Mouse (Mus musculus): ENCODE measurements at regions not wholly inside any gene's neighbourhood (a gene's known extent, or its start where the extent isn't known, plus 50 kb on each side); places are given as distances from the start of the nearest gene placed in this dataset.

DNA sequence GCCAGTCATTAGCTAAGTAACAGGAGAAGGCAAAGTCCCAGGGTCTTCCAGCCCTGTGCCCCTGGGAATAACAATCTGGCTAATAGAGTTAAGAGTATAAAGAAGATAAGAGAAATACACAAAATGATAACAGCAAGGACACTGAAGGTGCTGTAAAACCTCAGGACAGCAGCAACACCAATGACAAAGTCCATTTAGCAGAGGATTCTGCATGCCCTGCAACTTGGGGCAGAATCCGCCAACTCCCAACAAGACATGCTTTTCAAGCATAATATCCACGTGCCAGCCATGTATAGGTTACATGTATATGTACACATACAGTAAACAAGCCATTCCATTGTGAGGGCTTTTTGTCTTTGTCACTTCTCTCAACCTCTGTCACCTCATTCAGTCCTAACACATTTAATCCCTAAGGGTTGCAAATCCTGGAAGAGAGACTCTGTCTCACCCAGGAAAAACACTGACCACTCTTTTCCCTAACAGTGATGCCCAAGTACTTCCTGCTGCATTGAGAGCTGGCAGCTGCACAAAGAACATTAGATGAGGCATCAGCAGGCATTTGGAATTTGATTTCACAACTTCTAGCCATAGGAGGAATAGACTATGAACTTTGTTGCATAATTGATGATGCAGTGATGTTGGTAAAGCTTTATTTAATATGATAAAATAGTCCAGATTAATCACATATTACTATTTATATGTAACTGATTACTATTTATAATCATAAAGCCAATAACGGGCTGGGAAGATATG is 105.8 kb upstream of the Slc4a7 start:
- DNase-seq (ENCODE audit: low spot score), result no peak

DNA sequence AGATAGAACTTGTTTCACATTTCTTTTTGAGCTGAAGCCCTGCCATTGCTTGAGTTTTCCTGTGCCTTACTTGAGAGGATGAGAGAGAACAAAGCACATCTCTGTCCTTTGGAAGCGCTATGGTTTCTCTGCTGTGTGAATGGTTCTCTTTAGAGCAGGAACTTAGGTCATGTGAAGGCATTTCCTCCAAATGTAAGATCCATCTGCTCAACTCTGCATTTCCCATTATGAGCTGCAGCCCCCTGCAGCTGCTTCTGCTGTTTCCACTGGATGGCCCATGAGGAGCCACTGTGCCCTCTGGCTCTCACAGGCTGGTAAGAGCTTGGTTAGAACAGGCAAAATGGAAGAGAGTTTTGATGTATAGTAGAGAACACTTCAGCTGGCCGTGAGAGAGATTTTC is 102.5 kb upstream of the Slc4a7 start:
- DNase-seq (ENCODE audit: low spot score), result no peak

DNA sequence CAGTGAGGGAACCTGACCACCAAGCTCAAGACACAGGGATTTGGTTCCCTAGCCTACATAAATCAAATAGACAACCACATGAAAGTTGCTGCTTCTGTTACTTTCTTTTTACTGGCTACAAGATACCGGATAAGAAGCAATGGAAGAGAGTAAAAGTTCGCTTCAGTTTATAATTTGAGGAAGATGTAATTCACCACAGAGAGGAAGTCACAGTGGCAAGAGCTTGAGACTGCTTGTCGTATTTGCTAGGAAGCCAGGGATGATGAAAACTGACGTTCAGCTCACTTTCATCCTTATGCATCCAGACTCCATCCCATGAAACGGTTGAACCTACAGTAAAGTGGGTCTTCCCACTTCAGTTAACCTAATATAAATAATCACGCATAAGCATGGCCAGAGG is 102.1 kb upstream of the Slc4a7 start:
- no peak for DNase-seq (ENCODE audit: low spot score)

DNA sequence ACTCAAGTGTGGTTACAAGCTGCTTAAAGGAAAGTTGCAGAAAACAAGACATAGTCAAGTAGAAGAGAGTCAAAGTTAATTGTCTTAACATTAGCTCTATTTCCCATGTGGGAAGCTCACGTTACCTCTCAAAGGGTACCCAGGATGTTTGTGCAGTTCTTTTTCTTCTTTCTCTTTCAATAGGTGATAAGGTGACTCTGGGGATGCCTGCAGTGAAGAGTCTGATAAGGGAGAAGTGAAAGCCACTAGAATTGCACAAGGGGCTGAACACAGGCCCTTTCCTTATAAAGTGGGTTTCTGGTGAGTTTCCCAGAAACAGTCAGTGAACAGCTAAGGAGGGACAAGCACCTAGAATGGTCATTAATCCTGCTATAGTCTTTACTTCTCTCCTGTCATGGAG is 98.6 kb upstream of the Slc4a7 start:
- no peak for DNase-seq (ENCODE audit: low spot score)

DNA sequence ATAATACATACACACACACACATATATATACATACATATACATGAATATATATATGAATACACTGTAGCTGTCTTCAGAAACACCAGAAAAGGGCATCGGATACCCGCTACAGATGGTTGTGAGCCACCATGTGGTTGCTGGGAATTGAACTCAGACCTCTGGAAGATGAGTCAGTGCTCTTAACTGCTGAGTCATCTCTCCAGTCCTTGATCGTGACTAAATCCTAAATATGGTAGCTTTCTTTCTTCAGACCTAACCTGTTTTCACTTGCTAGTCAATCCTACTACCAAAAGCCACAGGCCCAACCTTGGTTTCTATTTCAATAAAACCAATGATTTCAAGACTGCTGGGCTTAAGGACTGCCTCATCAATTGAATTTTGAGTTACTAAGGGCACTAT is 95.0 kb upstream of the Slc4a7 start:
- no peak for DNase-seq (ENCODE audit: low spot score)

DNA sequence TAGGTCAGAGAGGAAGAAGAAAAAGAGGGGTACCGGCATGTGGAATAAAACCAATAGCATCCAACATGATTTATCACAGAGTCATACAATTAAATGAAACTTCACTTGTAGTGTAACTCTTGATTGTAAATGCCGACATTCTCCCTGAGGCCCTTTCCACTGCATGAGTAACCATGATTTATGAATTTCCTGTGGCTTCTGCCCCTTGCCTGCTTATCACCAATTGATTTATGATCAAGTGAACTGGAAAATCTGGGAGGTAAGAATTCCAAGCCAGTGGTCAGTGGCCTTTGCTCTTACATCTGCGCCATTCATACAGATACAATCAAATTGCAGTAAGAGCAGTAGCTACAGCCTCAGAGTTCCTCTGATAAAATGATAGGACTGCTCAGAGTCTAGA is 89.8 kb upstream of the Slc4a7 start:
- DNase-seq (ENCODE audit: low spot score), result no peak

DNA sequence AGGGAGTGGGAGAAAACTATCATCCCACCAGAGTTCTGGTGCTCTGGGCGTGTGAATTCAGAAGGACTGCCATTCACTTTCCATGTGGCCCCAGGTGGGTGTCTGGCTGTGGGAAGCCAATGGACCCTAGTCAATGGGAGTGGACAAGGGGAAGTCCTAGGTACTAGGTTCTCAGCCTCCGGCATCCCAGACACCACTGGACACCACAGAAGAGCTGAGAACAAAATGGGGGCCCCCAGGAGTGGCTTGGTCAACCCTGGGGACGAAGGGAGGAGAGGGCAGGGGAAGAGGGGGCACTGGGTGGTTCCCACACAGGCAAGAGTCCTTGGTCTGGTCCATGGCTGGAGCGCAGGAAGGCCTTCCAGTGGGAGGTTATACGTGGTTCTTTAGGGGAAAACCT is 81.8 kb upstream of the Slc4a7 start:
- no peak for DNase-seq (ENCODE audit: low spot score)

DNA sequence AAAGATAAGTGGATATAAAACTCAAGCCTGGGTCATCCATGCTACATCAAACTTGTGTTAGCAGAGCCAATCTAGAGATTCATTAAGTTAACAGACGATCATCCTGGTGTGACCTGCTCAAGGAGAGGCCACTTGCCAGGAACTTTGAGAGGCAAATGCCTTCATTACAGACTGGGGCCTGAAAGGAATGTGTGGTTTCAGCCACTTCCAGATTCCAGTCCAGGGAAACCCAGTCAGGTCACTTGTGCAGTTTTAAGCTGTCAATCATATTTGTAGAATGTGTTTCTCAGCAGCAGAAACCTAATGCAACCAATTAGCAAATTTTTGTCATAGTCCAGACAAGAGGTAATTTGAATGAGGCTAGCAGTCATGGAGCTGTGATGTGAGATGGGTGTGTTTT is 73.4 kb upstream of the Slc4a7 start:
- no peak for DNase-seq (ENCODE audit: low spot score)

DNA sequence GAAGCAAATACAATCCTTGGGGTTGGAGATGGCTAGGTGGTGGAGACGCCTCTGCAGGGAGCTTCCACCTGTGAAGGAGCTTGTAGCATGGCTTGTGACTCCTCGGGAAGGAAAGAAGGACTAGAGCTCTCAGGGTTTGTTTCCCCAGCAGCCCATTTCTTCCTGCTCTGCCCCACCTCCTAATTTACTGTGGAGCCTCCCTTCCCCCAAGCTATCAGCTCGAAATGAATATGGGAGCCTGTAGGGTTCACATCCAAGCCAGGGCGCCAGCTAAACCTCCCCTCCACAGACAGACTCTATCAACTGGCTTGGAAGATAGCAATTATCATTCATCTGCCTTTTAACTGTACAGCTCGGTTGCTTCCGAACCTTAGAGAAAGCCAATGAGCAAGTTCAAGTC is 70.3 kb upstream of the Slc4a7 start:
- DNase-seq (ENCODE audit: low spot score), result no peak

DNA sequence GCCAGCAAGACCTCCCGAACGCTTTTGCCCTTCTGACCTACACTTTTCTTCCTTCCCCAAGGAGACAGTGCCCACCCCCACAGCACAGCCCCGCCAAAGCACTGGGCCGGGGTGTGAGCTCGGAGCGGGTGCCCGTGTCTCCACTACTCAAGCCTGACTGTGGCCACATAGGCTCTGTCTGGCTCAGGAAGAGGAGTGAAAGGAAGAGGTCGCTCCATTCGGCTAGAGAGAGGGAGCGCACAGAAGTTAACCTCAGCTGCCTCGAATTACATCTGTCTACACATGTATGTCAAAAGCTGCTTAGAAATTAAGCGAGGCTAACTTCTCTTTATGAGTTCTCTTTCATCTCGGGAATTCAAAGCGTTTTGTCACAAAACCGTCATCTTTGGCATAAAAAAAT is 69.6 kb upstream of the Slc4a7 start:
- DNase-seq (ENCODE audit: low spot score), result no peak

DNA sequence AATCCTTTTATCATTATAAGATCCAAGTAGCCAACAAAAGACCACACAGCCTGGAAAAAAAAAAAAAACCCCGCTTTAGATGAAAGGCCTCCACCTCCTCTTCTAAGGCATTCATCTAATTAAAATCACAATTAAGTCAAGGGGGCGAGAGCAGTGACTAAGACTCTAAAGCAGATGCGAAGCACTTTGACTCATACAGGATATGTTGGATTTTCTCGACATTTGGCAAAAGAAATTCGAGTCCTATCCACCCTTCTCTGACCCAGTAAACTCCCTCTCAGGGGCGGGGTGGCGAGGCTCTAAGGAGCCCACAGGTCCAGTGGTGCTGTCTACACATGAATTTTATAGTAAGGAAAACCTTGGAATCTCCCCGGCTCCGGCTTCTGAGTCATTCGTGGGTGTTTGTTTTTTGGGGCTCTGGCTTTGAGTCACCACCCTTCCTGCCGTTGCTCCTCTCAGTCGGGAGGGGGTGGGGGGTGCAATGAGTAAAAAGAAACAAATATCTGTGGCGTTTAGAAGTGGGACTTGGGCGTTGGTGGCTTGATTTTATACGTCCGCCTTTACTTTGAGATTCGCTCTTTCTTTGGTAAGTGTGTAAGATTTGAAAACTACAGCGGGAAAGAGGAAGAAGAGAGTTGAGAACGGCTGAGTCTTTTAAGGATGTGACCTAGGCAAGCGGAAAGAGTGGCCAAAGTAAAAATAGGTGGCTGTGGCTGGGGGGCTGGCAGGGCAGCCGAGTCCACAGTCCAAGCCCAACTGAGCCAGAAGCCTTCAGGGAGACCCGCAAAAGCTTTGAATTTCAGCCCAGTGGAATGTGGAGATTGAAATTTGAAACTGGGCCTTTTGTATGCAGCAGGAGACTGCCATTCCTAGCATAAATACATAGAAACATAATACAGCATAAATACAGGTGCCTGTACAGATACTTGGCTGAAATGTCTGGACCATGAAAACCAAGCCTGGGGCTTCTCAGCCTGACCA is 68.8 kb upstream of the Slc4a7 start:
- peak; percentile 14 for DNase-seq (ENCODE audit: low spot score)

DNA sequence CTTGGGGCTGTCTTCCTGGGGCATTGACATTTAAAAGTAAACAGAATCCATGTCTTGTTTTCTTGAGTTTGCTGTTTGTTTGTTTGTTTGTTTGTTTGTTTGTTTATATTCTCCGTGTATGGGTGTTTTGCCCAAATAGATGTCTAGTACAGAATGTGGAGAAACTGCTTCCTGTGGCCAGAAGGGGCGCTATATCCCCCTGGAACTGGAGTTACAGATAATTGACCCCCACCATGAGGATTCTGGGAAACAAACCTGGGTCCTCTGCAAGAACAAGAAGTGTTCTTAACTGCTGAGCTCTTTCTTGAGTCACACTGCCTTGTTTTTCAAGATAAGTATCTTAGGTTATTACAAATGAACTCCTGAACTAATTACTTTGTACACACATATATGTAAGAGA is 68.1 kb upstream of the Slc4a7 start:
- no peak for DNase-seq (ENCODE audit: low spot score)

DNA sequence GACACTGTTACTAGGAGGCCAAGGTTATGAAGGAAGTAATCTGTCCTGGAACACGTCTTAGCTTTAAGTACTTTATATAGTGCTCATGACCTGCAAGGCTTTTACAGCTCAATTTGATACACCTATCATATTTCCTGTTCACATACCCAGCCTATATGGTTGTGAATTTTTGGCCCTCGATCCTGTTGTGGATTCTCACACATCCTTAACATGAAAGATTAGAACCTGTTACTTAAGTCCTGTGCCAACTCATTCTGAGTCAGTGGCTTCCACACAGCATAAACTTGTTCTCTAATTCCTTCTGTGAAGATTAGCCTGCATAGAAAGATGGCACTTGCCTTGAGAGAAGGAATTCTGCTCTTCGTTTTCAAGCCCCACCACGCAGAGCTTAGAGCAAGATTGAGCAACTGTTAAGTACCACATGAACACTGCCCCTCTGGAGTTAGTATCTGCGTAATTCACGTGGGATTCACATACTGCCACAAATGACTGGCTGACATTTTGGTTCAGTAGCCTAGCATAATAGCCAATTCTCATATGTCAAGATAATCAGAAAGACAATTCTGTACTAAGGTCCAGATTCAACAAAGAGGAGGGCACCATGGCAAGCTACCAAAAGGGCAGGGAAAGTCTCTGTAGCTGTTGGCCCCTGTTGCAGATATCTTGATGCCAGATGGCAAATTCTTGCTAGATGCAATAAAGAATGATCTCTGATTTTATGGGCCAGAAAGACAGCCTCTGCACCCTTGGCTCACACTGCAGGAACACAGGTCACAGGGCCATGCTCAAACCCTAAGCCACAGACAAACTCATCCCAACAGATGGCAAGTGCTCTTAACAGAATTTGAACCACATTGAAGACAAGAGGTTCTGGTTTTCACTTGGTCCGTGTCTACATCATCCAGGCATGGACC is 62.7 kb upstream of the Slc4a7 start:
- DNase-seq (ENCODE audit: low spot score), result no peak

DNA sequence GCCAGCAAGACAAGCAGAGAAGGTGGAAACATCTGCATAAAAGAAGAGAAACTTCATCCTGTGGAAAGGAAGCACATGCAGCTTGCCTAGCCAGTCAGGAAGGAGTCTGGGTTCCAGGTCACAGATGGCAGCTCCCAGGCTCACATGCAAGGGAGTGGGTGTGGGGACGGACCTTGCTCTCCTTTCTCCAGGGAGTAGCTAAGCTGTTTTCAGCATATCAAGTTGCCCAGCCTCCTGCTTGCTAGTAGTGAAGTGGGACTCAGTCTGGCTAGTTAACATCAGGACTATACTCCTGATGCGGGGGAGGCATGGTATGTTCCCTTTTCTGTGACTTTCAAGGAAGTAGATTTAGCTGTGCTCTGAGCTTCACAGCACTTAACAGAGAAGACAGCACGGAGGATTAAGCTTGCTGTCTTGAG is 62.0 kb upstream of the Slc4a7 start:
- DNase-seq (ENCODE audit: low spot score), result no peak

DNA sequence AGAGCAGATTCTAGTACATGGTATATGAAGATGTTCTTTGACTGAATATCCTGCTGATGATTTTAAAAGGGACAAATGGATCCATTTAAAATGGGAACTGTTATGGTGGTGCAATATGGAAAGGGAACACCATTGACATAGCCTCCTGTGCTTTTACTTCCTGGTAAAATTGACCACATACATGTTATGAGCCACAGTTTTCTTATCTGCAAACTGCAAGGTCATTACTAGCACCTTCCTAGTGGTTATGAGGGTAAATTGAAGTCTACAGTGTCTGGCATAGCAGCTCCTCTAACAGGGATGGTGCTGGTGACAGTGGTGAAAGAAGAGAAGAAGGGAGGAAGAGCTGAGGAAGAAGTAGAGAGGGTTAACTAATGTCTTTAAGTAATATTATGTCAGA is 61.5 kb upstream of the Slc4a7 start:
- no peak for DNase-seq (ENCODE audit: low spot score)

DNA sequence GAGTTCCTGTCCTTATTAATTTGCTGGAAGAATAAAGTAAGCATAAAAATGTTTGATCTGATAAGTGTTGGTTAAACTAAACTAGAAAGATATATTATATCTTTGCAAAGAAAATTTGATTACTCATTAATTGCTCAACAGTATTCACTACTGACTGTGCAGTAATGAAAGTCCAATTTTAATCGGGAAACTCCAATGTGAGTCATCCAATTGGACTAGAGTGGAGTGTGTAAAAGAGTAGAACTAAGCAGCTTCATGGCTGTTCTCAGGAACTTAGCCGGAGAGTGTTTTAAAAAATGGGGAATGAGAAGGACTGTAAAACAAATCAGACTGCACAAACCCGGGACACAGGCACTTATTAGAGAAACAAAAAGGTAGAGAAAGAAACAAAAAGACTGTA is 58.5 kb upstream of the Slc4a7 start:
- DNase-seq (ENCODE audit: low spot score), result no peak

DNA sequence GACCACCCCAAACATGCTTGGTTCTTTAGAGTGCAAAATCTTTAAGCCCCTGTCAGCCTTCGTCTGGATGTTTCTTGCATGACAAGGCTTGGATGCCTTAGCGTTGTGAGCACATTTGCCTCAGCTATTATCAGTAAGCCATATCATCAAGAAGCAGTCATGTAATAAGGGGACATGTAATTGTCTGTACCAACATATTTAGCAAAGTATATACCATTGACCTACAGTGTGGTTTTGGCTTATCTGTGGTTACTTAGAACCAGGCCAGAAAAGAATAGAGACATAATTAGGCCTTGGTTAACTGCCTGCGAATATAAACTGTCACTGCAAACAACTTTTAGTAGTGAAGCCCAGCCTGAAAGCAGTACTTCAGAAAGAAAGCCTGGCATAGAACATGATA is 57.0 kb upstream of the Slc4a7 start:
- DNase-seq (ENCODE audit: low spot score), result no peak
